Mouse (Mus musculus) liver, embryonic 12.5 days (tissue): ENCODE measurements around the gene Gpr37l1. TPM values are rescaled to one million over a fixed set of nuclear protein-coding genes. Genes with fewer than 3 reads are reported as not detected.

Experiments used
- ATAC-seq: fragments of 200-750 bp; cut with Nextera tagmentation; 2 replicates; pipeline ENCODE4 v1.8.0; 2017; ENCODE audit warnings: moderate number of reproducible peaks, mild to moderate bottlenecking, moderate library complexity
- H3K27ac ChIP-seq: fragments of 300-500 bp; sonication (generic); 2 replicates; pipeline ENCODE4 v1.5.1; 2016; ENCODE audit warnings: mild to moderate bottlenecking
- H3K27me3 ChIP-seq: fragments of 300-500 bp; sonication (generic); replicated peaks from 2 replicates; pipeline ENCODE4 v1.6.1; 2016; ENCODE audit warnings: mild to moderate bottlenecking, moderate library complexity
- H3K36me3 ChIP-seq: fragments of 300-500 bp; sonication (generic); 2 replicates; pipeline ENCODE4 v1.6.1; 2016; ENCODE audit warnings: mild to moderate bottlenecking, moderate library complexity
- H3K4me1 ChIP-seq: fragments of 300-500 bp; sonication (generic); 2 replicates; pipeline ENCODE4 v1.6.1; 2016
- H3K4me2 ChIP-seq: fragments of 300-500 bp; sonication (generic); 2 replicates; pipeline ENCODE4 v1.6.1; 2016; ENCODE audit warnings: mild to moderate bottlenecking, moderate library complexity
- H3K4me3 ChIP-seq: fragments of 300-500 bp; sonication (generic); 2 replicates; pipeline ENCODE4 v1.5.1; 2016; ENCODE audit warnings: mild to moderate bottlenecking, moderate library complexity
- H3K9ac ChIP-seq: fragments of 300-500 bp; sonication (generic); 2 replicates; pipeline ENCODE4 v1.6.1; 2016; ENCODE audit warnings: mild to moderate bottlenecking, moderate library complexity
- H3K9me3 ChIP-seq: fragments of 300-500 bp; sonication (generic); replicated peaks from 2 replicates; pipeline ENCODE4 v1.6.1; 2016; ENCODE audit warnings: mild to moderate bottlenecking, moderate library complexity
- WGBS: fragments of 180-500 bp; shearing (Covaris S2); methylation state at CpG from one replicate; pipeline ENCODE4 v1.1.7; 2016; ENCODE audit not compliant: insufficient replicate concordance; 5-methylcytosine and 5-hydroxymethylcytosine counted together
- polyA plus RNA-seq: library from polyadenylated mRNA; unstranded; fragments of >200 nt; fragmentation: Nextera tagmentation; extraction: Ambion mirVana; gene quantifications from 2 replicates; pipeline ENCODE4 v1.2.1, GENCODE M21; 2016

The Gpr37l1 gene
- not detected in 2 replicates for polyA plus RNA-seq

DNA sequence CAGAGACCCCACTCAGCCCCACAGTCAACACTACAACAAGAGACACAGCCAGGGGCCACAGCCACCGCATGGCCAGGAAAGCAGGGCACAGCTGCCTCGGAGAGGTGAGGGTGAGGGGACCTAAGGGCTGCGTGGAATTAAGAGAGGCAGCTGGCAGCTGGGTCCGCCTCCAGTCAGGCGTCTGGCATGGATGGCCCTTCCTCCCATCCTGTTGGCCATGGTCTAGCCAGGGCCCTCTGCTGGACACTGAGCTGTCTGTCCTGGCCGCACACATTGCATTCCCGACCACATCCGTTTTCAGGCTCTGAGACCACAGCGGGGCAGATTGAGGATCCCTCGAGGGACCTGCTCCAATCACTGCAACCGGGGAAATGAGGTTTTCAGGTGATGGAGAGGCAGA is at the start of gene Gpr37l1:
Gene Gpr37l1, minus strand, starts transcription at position 247 of the 400 bp plus-strand sequence.
- H3K4me2 ChIP-seq: no peak within 1 kb of the TSS
- H3K27ac ChIP-seq: no peak within 1 kb of the TSS
- H3K27me3 ChIP-seq: peaks cover 16% of the 10 kb centered on the region
- no peaks in the 10 kb centered on the region for H3K36me3 ChIP-seq
- no peaks in the 10 kb centered on the region for H3K9me3 ChIP-seq
- ATAC-seq: no peak
- WGBS: 45% methylated on average over 11 of the region's 11 CpGs
- H3K4me1 ChIP-seq: no peaks in the 10 kb centered on the region
- no peak within 1 kb of the TSS for H3K9ac ChIP-seq
- no peak within 1 kb of the TSS for H3K4me3 ChIP-seq

DNA sequence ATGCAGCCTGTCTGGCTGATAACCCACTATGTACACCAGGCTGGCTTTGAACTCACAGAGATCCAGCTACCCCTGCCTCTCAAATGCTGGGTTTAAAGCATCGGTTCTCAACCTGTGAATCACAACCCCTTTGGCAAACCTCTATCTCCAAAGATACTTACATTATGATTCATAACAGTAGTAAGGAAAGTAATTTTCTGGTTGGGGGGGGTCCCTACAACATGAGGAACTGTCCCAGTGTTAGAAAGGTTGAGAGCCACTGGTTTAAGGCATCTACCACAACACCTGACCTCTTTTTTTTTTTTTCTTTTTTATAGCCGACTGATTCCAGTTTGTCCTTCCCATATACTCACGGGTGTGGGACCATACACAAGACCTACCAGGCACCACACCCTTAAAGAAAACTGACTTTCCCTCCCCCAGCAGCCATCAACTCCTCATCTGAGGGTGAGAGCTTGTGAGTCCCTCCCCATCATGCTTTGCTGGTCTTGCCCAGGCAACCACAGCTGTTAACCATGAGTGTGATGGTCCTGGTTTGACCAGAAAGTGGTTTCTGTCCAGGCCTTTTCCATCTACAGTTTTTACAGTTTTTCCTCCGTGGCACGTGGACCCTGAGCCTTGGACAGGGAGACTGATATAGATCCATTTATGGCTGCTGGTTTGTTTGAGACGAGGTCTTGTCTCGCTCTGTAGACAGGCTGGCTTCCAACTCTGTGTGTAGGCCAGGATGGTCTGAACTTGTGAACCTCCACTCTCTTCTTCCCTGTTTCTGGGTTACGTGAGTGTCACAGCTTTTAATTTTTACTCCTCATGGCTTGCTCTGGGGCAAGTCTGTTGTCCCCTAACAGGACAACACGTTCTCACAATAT is 46.5 kb upstream of the Gpr37l1 start:
- Histone ChIP-seq H3K27me3 (peaks cover 6% of the 10 kb centered on the region; the same call in 1 of the 2 replicates), H3K9ac (no peak overlapping the region), H3K4me1 (peaks cover 8% of the 10 kb centered on the region), H3K36me3 (no peaks in the 10 kb centered on the region), H3K4me3 (no peak overlapping the region), H3K4me2 (no peak overlapping the region), H3K27ac (no peak overlapping the region), H3K9me3 (no peaks in the 10 kb centered on the region)
- WGBS: 72% methylated on average over 9 of the region's 9 CpGs
- ATAC-seq: no peak

DNA sequence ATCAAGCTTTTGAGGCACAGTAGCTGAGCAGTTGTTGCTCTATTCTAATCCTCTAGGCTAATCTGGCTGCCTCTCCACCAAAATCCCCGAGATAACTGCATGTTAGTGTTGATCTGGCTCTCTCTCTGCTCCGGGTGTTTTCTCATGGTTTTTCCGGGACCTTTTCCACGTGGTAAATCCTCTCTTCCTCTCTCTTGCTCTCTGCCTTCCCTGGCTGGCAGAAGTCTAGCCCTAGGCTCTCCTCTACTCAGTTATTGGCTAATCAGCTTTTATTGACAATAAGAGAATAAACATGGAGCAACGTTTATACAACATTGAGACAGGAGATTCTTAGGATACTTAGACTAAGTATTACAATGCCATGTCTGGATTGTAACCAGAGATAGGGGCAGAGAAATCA is 42.9 kb upstream of the Gpr37l1 start:
- no peak overlapping the region for H3K4me3 ChIP-seq
- no peaks in the 10 kb centered on the region for H3K36me3 ChIP-seq
- no peak overlapping the region for H3K4me2 ChIP-seq
- no peak overlapping the region for H3K9ac ChIP-seq
- H3K27ac ChIP-seq: no peak overlapping the region
- peaks cover 28% of the 10 kb centered on the region for H3K4me1 ChIP-seq
- no peaks in the 10 kb centered on the region; the same call in 1 of the 2 replicates for H3K27me3 ChIP-seq
- ATAC-seq: no peak
- no peaks in the 10 kb centered on the region for H3K9me3 ChIP-seq
- WGBS: 52% methylated on average over 5 of the region's 5 CpGs

DNA sequence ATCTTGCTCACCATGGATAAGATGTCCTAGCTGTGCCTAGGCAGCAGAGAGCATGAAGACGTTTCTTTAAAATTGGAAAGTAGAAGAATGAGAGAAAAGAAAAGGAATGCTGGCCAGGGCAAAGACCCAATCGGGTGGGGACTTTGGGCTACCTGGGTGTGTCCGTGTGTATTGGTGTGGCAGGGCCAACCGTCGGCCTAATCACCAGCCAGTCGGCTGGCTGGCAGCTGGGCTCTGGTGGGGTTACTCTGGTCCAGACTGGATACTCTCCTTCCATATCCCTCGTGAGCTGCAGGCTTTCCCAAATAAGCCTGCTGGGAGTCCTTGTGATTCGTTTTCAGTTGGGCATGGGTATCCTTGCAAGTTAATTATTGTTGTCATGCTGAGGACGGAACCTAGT is 41.2 kb upstream of the Gpr37l1 start:
- H3K9ac ChIP-seq: no peak overlapping the region

DNA sequence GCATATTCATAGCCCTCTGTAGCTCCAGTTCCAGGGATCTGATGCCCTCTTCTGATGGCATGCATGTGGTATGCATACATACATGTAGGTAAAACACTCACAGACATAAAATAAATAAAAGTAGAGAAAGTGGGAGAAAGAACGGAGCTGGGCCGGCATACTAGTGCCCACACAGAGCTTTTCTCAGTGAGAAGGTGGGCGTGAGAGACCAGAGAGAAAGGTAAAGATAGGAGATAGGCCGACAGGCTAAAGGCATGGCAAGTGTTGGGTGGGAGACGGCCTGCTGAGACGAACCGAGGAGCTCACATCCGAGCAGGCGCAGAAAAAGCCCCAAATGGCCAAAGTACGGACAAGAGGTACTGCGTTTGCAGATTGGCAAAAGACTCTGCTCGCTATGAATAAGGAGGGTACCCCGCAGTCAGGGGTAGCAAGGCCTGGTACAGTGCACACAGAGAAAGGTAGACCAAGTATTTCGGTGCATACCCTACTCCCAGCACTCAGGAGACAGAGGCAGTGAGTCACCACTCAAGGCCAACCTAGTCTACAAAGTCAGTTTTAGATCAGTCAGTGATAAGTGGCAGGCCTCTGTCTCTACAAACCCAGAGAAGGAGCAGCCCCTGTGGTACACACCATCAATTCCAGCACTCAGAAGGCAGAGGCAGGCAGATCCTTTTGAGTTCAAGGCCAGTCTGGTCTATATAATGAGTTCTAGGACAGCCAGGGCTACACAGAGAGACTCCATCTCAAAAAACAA is 39.3 kb upstream of the Gpr37l1 start:
- Histone ChIP-seq H3K9ac (no peak overlapping the region), H3K27me3 (peaks cover 22% of the 10 kb centered on the region), H3K27ac (no peak overlapping the region), H3K4me3 (no peak overlapping the region), H3K36me3 (no peaks in the 10 kb centered on the region), H3K4me1 (peaks cover 47% of the 10 kb centered on the region), H3K4me2 (no peak overlapping the region), H3K9me3 (no peaks in the 10 kb centered on the region; the same call in 1 of the 2 replicates)
- ATAC-seq: no peak
- 81% methylated on average over 14 of the region's 14 CpGs for WGBS

More for the DNA sequence above, 41.2 kb upstream of the Gpr37l1 start:
- Histone ChIP-seq H3K27ac (no peak overlapping the region), H3K4me3 (no peak overlapping the region), H3K4me2 (no peak overlapping the region), H3K27me3 (peaks cover 3% of the 10 kb centered on the region; the same call in 1 of the 2 replicates), H3K36me3 (no peaks in the 10 kb centered on the region), H3K9me3 (no peaks in the 10 kb centered on the region; the same call in 1 of the 2 replicates), H3K4me1 (peaks cover 45% of the 10 kb centered on the region)
- no peak for ATAC-seq
- WGBS: 45% methylated on average over 9 of the region's 9 CpGs

DNA sequence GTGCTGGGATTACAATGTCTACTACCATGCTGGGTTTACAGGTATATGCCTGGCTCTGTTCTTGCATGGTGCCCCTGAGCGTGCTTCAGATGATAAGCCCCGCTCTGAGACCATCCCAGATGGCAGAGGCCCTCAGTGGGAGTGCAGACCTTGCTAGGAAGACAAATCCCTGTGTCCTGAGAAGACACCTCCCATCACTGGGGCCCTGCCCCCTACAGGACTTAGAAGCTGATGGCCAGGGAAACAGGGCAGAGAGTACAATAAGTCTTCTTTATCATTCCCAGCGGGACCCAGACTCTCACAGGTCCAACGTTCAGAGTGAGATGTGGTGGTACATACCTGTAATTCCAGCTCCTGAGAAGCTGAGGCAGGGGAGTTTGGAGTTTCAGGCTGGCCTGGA is 37.8 kb upstream of the Gpr37l1 start:
- Histone ChIP-seq H3K9me3 (no peaks in the 10 kb centered on the region; the same call in 1 of the 2 replicates), H3K27me3 (peaks cover 23% of the 10 kb centered on the region), H3K4me3 (no peak overlapping the region), H3K27ac (no peak overlapping the region), H3K9ac (peak overlapping the region; percentile 15), H3K4me1 (peaks cover 42% of the 10 kb centered on the region), H3K4me2 (peak overlapping the region; percentile 44), H3K36me3 (no peaks in the 10 kb centered on the region)
- ATAC-seq: peak; percentile 38; the same call in 1 of the 2 replicates
- WGBS: 47% methylated on average over 4 of the region's 4 CpGs

DNA sequence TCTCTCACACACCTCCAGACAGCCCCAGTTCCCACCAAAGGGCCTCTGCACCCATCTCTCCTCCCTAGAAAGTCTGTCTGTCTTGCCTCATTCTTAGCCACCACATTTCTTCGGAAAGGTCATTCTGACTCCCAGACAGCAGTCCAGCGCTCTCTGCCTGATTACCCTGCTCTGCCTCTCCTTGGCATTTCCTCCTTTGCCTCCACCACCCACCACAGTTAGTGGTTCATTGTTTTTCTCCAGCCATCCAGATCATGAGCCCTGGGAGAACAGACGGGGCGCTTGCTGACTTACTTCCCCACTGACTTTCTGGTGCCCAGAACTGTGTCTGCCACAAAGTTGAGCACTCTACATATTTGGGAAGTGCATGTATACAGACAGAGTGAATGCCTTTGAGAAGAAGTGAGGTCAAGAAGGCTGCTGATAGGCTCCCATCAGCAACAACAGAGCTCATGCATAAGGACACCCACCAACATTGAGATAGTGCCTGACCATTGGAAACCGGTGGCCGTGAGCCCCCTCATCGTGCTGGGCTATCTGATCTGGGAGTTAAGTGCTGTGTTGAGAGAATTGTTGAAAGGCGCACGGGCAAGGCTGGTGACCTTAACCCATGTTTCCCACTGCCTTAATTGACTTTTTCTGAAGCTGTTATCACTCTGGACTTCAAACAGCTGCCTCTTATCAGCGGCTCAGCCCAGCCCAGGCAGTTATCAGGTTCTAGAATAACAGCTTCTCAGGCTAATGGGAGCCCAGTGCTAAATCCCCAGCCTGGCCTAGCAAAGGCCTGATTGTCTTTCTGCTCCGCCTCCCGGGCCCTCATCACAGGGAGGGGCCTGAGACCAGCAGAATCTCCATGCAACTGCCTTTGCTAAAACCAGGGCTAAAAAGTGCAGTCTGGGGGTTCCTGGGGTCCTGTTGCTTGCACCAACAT is 37.0 kb upstream of the Gpr37l1 start:
- H3K4me1 ChIP-seq: peaks cover 47% of the 10 kb centered on the region
- H3K27me3 ChIP-seq: peaks cover 23% of the 10 kb centered on the region
- peak overlapping the region; percentile 15; the same call in 1 of the 2 replicates for H3K9ac ChIP-seq
- H3K4me2 ChIP-seq: peak overlapping the region; percentile 44
- H3K9me3 ChIP-seq: no peaks in the 10 kb centered on the region; the same call in 1 of the 2 replicates
- no peak overlapping the region for H3K4me3 ChIP-seq
- no peak overlapping the region for H3K27ac ChIP-seq
- no peaks in the 10 kb centered on the region for H3K36me3 ChIP-seq
- ATAC-seq: peak; percentile 93
- WGBS: 14% methylated on average over 12 of the region's 12 CpGs

DNA sequence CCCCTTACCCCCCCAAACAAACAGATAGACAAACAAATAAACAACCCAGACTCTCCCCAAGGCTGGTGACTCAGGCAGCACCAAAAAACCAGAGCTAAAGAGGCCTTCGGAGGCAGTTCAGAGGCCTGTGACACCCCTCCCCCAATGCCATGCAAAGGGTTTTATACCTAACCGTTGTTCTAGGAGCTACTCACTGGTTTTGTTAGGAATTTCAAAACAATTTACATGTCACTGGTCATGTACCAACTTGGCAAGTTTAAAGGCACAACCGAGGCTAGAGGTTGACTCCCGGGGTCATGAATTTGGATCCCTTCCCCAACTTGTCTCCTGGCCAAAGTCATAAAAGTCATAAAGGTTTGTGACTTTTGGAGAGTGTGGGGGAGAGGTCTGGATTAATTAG is 32.9 kb upstream of the Gpr37l1 start:
- Histone ChIP-seq H3K4me2 (no peak overlapping the region), H3K36me3 (no peaks in the 10 kb centered on the region), H3K9ac (no peak overlapping the region), H3K27ac (no peak overlapping the region), H3K4me1 (peaks cover 35% of the 10 kb centered on the region), H3K9me3 (no peaks in the 10 kb centered on the region; the same call in 1 of the 2 replicates), H3K27me3 (peaks cover 23% of the 10 kb centered on the region), H3K4me3 (no peak overlapping the region)
- ATAC-seq: no peak
- 76% methylated on average over 4 of the region's 4 CpGs for WGBS

DNA sequence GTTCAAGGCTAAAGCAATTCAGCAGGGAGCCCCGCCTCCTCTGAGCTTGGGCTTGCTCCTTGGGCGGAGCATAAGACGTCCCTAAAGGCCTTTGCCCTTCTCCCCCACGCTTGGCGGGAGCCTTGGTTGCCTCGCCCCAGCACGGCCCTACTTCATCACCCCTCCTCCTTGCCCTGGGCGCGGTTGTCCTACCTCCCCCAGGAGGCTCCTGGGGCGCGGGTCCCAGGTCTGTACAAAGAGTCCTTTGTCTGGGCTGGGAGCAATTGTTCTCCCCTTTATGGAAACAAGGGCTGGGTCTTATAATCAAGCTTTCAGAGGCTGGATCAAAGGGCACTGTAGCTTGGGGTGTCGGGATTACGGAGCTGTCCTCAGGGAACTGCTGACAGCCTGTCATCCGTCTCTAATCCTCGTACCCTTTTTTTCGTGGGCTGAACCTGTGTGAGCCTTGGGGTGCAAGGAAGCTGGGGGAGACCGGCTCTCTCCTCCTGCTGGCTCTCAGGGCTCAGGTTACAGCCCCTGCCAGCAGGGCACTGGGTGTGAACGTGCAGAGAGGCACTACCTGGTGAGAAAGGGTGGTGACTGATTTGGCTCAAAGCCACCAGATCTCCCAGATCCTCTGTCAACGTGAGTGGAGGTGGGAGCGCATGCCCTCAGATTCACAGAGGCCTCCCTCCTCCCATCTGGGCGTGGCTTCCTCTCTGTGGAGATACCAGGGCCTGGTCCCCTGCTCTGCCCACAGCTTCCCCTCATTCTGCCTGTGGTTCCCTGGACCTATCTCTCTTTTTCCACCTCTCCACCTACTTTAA is 31.7 kb upstream of the Gpr37l1 start:
- no peak overlapping the region for H3K9ac ChIP-seq
- ATAC-seq: peak; percentile 49; the same call in 1 of the 2 replicates
- no peak overlapping the region for H3K4me3 ChIP-seq
- no peak overlapping the region for H3K27ac ChIP-seq
- no peaks in the 10 kb centered on the region; the same call in 1 of the 2 replicates for H3K9me3 ChIP-seq
- H3K4me2 ChIP-seq: peak overlapping the region; percentile 53
- H3K4me1 ChIP-seq: peaks cover 23% of the 10 kb centered on the region
- 6% methylated on average over 21 of the region's 21 CpGs for WGBS
- peaks cover 23% of the 10 kb centered on the region for H3K27me3 ChIP-seq
- no peaks in the 10 kb centered on the region for H3K36me3 ChIP-seq

DNA sequence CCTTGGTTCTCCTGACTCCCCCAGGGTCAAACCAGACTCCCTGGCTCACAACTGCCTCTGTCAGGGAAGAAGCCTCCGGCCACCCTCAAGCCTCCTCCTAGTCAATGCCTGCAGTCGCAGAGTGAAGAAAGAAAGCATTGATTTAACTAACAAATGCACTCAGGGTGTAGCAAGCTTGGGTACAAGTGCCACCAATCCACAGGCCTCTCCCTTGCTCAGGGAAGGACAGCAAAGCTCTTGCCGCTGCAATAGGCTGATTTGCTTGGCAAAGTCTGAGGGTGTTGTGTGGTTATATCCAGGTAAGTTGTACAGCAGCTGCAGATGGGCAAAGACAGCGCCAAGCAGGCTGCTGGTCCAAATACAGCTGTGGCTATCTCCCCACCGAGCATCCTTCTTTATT is 30.9 kb upstream of the Gpr37l1 start:
- no peak for ATAC-seq
- Histone ChIP-seq H3K4me1 (peaks cover 18% of the 10 kb centered on the region), H3K9ac (no peak overlapping the region), H3K27ac (no peak overlapping the region), H3K9me3 (no peaks in the 10 kb centered on the region), H3K4me2 (no peak overlapping the region), H3K4me3 (no peak overlapping the region), H3K27me3 (peaks cover 17% of the 10 kb centered on the region), H3K36me3 (no peaks in the 10 kb centered on the region)
- 54% methylated on average over 5 of the region's 5 CpGs for WGBS
